Mouse (Mus musculus) forebrain, embryonic 15.5 days (tissue): ENCODE results near the gene Msrb1. TPM values are rescaled to one million over a fixed set of nuclear protein-coding genes. Genes with fewer than 3 reads are reported as not detected.

Experiments used
- ATAC-seq: fragments of 200-750 bp; cut with Nextera tagmentation; replicated peaks from 2 replicates; pipeline ENCODE4 v1.8.0; 2017; ENCODE audit warnings: mild to moderate bottlenecking, moderate TSS enrichment, moderate library complexity
- H3K27ac ChIP-seq: fragments of 300-500 bp; sonication (generic); replicated peaks from 2 replicates; pipeline ENCODE4 v1.5.1; 2015; ENCODE audit warnings: mild to moderate bottlenecking, inconsistent platforms
- H3K27me3 ChIP-seq: fragments of 300-500 bp; sonication (generic); 2 replicates; pipeline ENCODE4 v1.6.1; 2015; ENCODE audit warnings: inconsistent platforms
- H3K36me3 ChIP-seq: fragments of 300-500 bp; sonication (generic); 2 replicates; pipeline ENCODE4 v1.6.1; 2015; ENCODE audit warnings: mild to moderate bottlenecking, inconsistent platforms
- H3K4me1 ChIP-seq: fragments of 300-500 bp; sonication (generic); 2 replicates; pipeline ENCODE4 v1.6.1; 2015; ENCODE audit warnings: inconsistent platforms
- H3K4me2 ChIP-seq: fragments of 300-500 bp; sonication (generic); replicated peaks from 2 replicates; pipeline ENCODE4 v1.6.1; 2015; ENCODE audit warnings: mild to moderate bottlenecking, inconsistent platforms
- H3K4me3 ChIP-seq: fragments of 300-500 bp; sonication (generic); 2 replicates; pipeline ENCODE4 v1.5.1; 2015; ENCODE audit warnings: mild to moderate bottlenecking, inconsistent platforms
- H3K9ac ChIP-seq: fragments of 300-500 bp; sonication (generic); replicated peaks from 2 replicates; pipeline ENCODE4 v1.6.1; 2015; ENCODE audit warnings: mild to moderate bottlenecking, inconsistent platforms
- H3K9me3 ChIP-seq: fragments of 300-500 bp; sonication (generic); 2 replicates; pipeline ENCODE4 v1.6.1; 2016; ENCODE audit warnings: inconsistent platforms
- WGBS: fragments of 180-500 bp; shearing (Covaris S2); methylation state at CpG from one replicate; pipeline ENCODE4 v1.1.7; 2015; ENCODE audit warnings: mixed read lengths; 5-methylcytosine and 5-hydroxymethylcytosine counted together
- polyA plus RNA-seq: library from polyadenylated mRNA; unstranded; fragments of >200 nt; fragmentation: Nextera tagmentation; extraction: Ambion mirVana; gene quantifications from 2 replicates; pipeline ENCODE4 v1.2.1, GENCODE M21; 2015

The Msrb1 gene
- polyA plus RNA-seq, 1 experiment from 2014 or later: 20.5 TPM

- no peak overlapping the region for H3K4me2 ChIP-seq
- peak overlapping the region; percentile 3; the same call in 1 of the 2 replicates for H3K4me3 ChIP-seq
- ATAC-seq: no peak
Observed at GRCm38 (mm10) chr17:24722220-24722924, 14.1 kb upstream of the Msrb1 start.

GRCm38 (mm10) chr17:24723122-24723880, 13.1 kb upstream of the Msrb1 start:
- WGBS: 2% methylated on average over 12 of the region's 12 CpGs
- Histone ChIP-seq H3K27ac (peak overlapping the region; percentile 80; the same call in 1 of the 2 replicates), H3K9me3 (no peaks in the 10 kb centered on the region), H3K4me1 (peaks cover 40% of the 10 kb centered on the region), H3K4me3 (peak overlapping the region; percentile 84), H3K9ac (peak overlapping the region; percentile 95), H3K27me3 (peaks cover 5% of the 10 kb centered on the region; the same call in 1 of the 2 replicates), H3K4me2 (peak overlapping the region; percentile 85), H3K36me3 (peaks cover 14% of the 10 kb centered on the region)
- ATAC-seq: no peak

More at GRCm38 (mm10) chr17:24722220-24722924, 14.1 kb upstream of the Msrb1 start:
- H3K27ac ChIP-seq: no peak overlapping the region
- H3K4me1 ChIP-seq: peaks cover 40% of the 10 kb centered on the region
- H3K9me3 ChIP-seq: no peaks in the 10 kb centered on the region
- 35% methylated on average over 13 of the region's 13 CpGs for WGBS
- no peaks in the 10 kb centered on the region for H3K27me3 ChIP-seq
- H3K9ac ChIP-seq: 0 out of 2 replicates have a peak overlapping the region, but pooled peaks have one; percentile 8
- H3K36me3 ChIP-seq: peaks cover 14% of the 10 kb centered on the region

- ATAC-seq: 0 out of 2 replicates have a peak, but pooled peaks have one; percentile 2
Observed at GRCm38 (mm10) chr17:24723881-24724180, 12.6 kb upstream of the Msrb1 start.

GRCm38 (mm10) chr17:24724184-24724583, 12.3 kb upstream of the Msrb1 start, which contains the start of gene Ndufb10:
TSS of gene Ndufb10 (minus strand) at chr17:24724478.
- WGBS: under 1% methylated on average over 30 of the region's 30 CpGs
- ATAC-seq: peak; percentile 77

More at GRCm38 (mm10) chr17:24723881-24724180, 12.6 kb upstream of the Msrb1 start:
- Histone ChIP-seq H3K4me1 (peaks cover 35% of the 10 kb centered on the region), H3K9ac (peak overlapping the region; percentile 95), H3K36me3 (peaks cover 14% of the 10 kb centered on the region), H3K4me3 (peak overlapping the region; percentile 84), H3K27ac (peak overlapping the region; percentile 80), H3K9me3 (no peaks in the 10 kb centered on the region), H3K27me3 (peaks cover 6% of the 10 kb centered on the region; the same call in 1 of the 2 replicates), H3K4me2 (peak overlapping the region; percentile 85)
- under 1% methylated on average over 15 of the region's 15 CpGs for WGBS

GRCm38 (mm10) chr17:24725637-24726390, 10.6 kb upstream of the Msrb1 start:
- WGBS: 66% methylated on average over 3 of the region's 3 CpGs
- H3K27ac ChIP-seq: no peak overlapping the region
- no peaks in the 10 kb centered on the region for H3K9me3 ChIP-seq
- H3K4me1 ChIP-seq: peaks cover 28% of the 10 kb centered on the region
- H3K36me3 ChIP-seq: peaks cover 14% of the 10 kb centered on the region
- H3K9ac ChIP-seq: no peak overlapping the region
- H3K4me2 ChIP-seq: no peak overlapping the region
- peaks cover 6% of the 10 kb centered on the region; the same call in 1 of the 2 replicates for H3K27me3 ChIP-seq
- no peak overlapping the region for H3K4me3 ChIP-seq
- ATAC-seq: no peak

More at GRCm38 (mm10) chr17:24724184-24724583, 12.3 kb upstream of the Msrb1 start, which contains the start of gene Ndufb10:
- Histone ChIP-seq H3K4me2 (peak within 1 kb of the TSS; percentile 85), H3K36me3 (peaks cover 14% of the 10 kb centered on the region), H3K4me1 (peaks cover 31% of the 10 kb centered on the region), H3K9ac (peak within 1 kb of the TSS; percentile 95), H3K27me3 (peaks cover 6% of the 10 kb centered on the region; the same call in 1 of the 2 replicates), H3K27ac (peak within 1 kb of the TSS; percentile 80), H3K9me3 (no peaks in the 10 kb centered on the region), H3K4me3 (peak within 1 kb of the TSS; percentile 84)

- peaks cover 6% of the 10 kb centered on the region; the same call in 1 of the 2 replicates for H3K27me3 ChIP-seq
- H3K4me2 ChIP-seq: no peak within 1 kb of the TSS
- no peak within 1 kb of the TSS for H3K27ac ChIP-seq
- ATAC-seq: no peak
- H3K4me1 ChIP-seq: peaks cover 12% of the 10 kb centered on the region
- no peak within 1 kb of the TSS for H3K4me3 ChIP-seq
- H3K9me3 ChIP-seq: no peaks in the 10 kb centered on the region
- H3K9ac ChIP-seq: no peak within 1 kb of the TSS
- H3K36me3 ChIP-seq: peaks cover under 1% of the 10 kb centered on the region; the same call in 1 of the 2 replicates
- WGBS: 73% methylated on average over 2 of the region's 2 CpGs
Observed at GRCm38 (mm10) chr17:24727618-24728017, 8.8 kb upstream of the Msrb1 start, which contains the start of gene Rpl3l. TSS of gene Rpl3l (plus strand) at chr17:24727820.

- Histone ChIP-seq H3K9ac (no peak overlapping the region), H3K4me2 (no peak overlapping the region), H3K4me3 (no peak overlapping the region), H3K9me3 (no peaks in the 10 kb centered on the region), H3K27me3 (peaks cover 6% of the 10 kb centered on the region; the same call in 1 of the 2 replicates), H3K36me3 (no peaks in the 10 kb centered on the region), H3K27ac (no peak overlapping the region), H3K4me1 (peaks cover 6% of the 10 kb centered on the region)
- 79% methylated on average over 17 of the region's 17 CpGs for WGBS
- ATAC-seq: no peak
Observed at GRCm38 (mm10) chr17:24728184-24728583, 8.3 kb upstream of the Msrb1 start.

- no peak overlapping the region for H3K4me2 ChIP-seq
- no peak overlapping the region for H3K9ac ChIP-seq
- WGBS: 74% methylated on average over 6 of the region's 6 CpGs
Observed at GRCm38 (mm10) chr17:24729067-24729466, 7.4 kb upstream of the Msrb1 start.

GRCm38 (mm10) chr17:24730787-24731186, 5.7 kb upstream of the Msrb1 start:
- H3K27me3 ChIP-seq: peaks cover 6% of the 10 kb centered on the region; the same call in 1 of the 2 replicates
- H3K36me3 ChIP-seq: no peaks in the 10 kb centered on the region
- H3K9me3 ChIP-seq: no peaks in the 10 kb centered on the region
- WGBS: 80% methylated on average over 14 of the region's 14 CpGs
- H3K27ac ChIP-seq: no peak overlapping the region
- H3K4me1 ChIP-seq: peaks cover 2% of the 10 kb centered on the region
- H3K9ac ChIP-seq: no peak overlapping the region
- no peak overlapping the region for H3K4me2 ChIP-seq
- no peak for ATAC-seq
- no peak overlapping the region for H3K4me3 ChIP-seq

More at GRCm38 (mm10) chr17:24729067-24729466, 7.4 kb upstream of the Msrb1 start:
- H3K9me3 ChIP-seq: no peaks in the 10 kb centered on the region
- H3K27me3 ChIP-seq: peaks cover 6% of the 10 kb centered on the region; the same call in 1 of the 2 replicates
- H3K36me3 ChIP-seq: no peaks in the 10 kb centered on the region
- no peak overlapping the region for H3K27ac ChIP-seq
- no peak overlapping the region for H3K4me3 ChIP-seq
- no peak for ATAC-seq
- H3K4me1 ChIP-seq: no peaks in the 10 kb centered on the region

- peaks cover 6% of the 10 kb centered on the region; the same call in 1 of the 2 replicates for H3K27me3 ChIP-seq
- no peak for ATAC-seq
Observed at GRCm38 (mm10) chr17:24732233-24732935, 4.1 kb upstream of the Msrb1 start.

More at GRCm38 (mm10) chr17:24732233-24732935, 4.1 kb upstream of the Msrb1 start:
- no peak overlapping the region for H3K27ac ChIP-seq
- no peaks in the 10 kb centered on the region for H3K36me3 ChIP-seq
- no peak overlapping the region for H3K4me2 ChIP-seq
- H3K9me3 ChIP-seq: no peaks in the 10 kb centered on the region
- H3K4me1 ChIP-seq: peaks cover 16% of the 10 kb centered on the region
- no peak overlapping the region for H3K9ac ChIP-seq
- H3K4me3 ChIP-seq: no peak overlapping the region
- WGBS: 81% methylated on average over 12 of the region's 12 CpGs
